Mouse (Mus musculus) kidney, embryonic 14.5 days (tissue): ENCODE measurements around the gene Ndrg2. TPM values are rescaled to one million over a fixed set of nuclear protein-coding genes. Genes with fewer than 3 reads are reported as not detected.
"Not testable (repeated sequence)": the region's sequence is repeated elsewhere in the genome, so short reads cannot be mapped to it uniquely, and the experiment has no call there.

Source experiments
- ATAC-seq: fragments of 200-750 bp; cut with Nextera tagmentation; 2 replicates; pipeline ENCODE4 v1.8.0; 2017; ENCODE audit warnings: moderate number of reproducible peaks, mild to moderate bottlenecking, moderate TSS enrichment, moderate library complexity; ENCODE audit not compliant: low FRiP score, low TSS enrichment
- H3K27ac ChIP-seq: fragments of 300-500 bp; sonication (generic); 2 replicates; pipeline ENCODE4 v1.5.1; 2014; ENCODE audit warnings: low read depth, mild to moderate bottlenecking, low read length, moderate library complexity, mixed read lengths
- H3K27me3 ChIP-seq: fragments of 300-500 bp; sonication (generic); 2 replicates; pipeline ENCODE4 v1.6.1; 2014; ENCODE audit warnings: mild to moderate bottlenecking, low read length; ENCODE audit not compliant: control insufficient read depth, insufficient read depth
- H3K36me3 ChIP-seq: fragments of 300-500 bp; sonication (generic); 2 replicates; pipeline ENCODE4 v1.6.1; 2014; ENCODE audit warnings: low read length, mixed read lengths; ENCODE audit not compliant: control insufficient read depth, insufficient read depth
- H3K4me1 ChIP-seq: fragments of 300-500 bp; sonication (generic); 2 replicates; pipeline ENCODE4 v1.6.1; 2014; ENCODE audit warnings: low read length, mixed read lengths; ENCODE audit not compliant: control insufficient read depth, insufficient read depth
- H3K4me2 ChIP-seq: fragments of 300-500 bp; sonication (generic); replicated peaks from 2 replicates; pipeline ENCODE4 v1.6.1; 2014; ENCODE audit warnings: low read depth, mild to moderate bottlenecking, low read length
- H3K4me3 ChIP-seq: fragments of 300-500 bp; sonication (generic); 2 replicates; pipeline ENCODE4 v1.5.1; 2014; ENCODE audit warnings: mild to moderate bottlenecking, low read length
- H3K9ac ChIP-seq: fragments of 300-500 bp; sonication (generic); 2 replicates; pipeline ENCODE4 v1.6.1; 2014; ENCODE audit warnings: low read depth, mild to moderate bottlenecking, low read length, moderate library complexity
- H3K9me3 ChIP-seq: fragments of 300-500 bp; sonication (generic); 2 replicates; pipeline ENCODE4 v1.6.1; 2016; ENCODE audit warnings: low read length; ENCODE audit not compliant: control insufficient read depth
- WGBS: fragments of 180-500 bp; shearing (Covaris S2); extraction: QIAGEN DNeasy Blood & Tissue Kit; methylation state at CpG from one replicate; pipeline ENCODE4 v1.1.7; 2014; 5-methylcytosine and 5-hydroxymethylcytosine counted together
- polyA plus RNA-seq: library from polyadenylated mRNA; unstranded; fragments of >200 nt; fragmentation: Nextera tagmentation; extraction: Ambion mirVana; gene quantifications from 2 replicates; pipeline ENCODE4 v1.2.1, GENCODE M21; 2014

Gene Ndrg2
- polyA plus RNA-seq, 1 experiment from 2014 or later: 13.7 TPM

- H3K9me3 ChIP-seq, H3K4me3 ChIP-seq, H3K36me3 ChIP-seq, H3K27me3 ChIP-seq, H3K4me1 ChIP-seq, H3K4me2 ChIP-seq, H3K9ac ChIP-seq, ATAC-seq, H3K27ac ChIP-seq: not testable (repeated sequence)
- 77% methylated on average over 7 of the region's 7 CpGs for WGBS
Observed at GRCm38 (mm10) chr14:51855280-51855679, 58.7 kb downstream of the Ndrg2 start.

Other genes starting within 250 kb of the Ndrg2 start
- gene Gm17079, start 218.7 kb downstream of the Ndrg2 start, polyA plus RNA-seq: not detected in 2 replicates
- not detected in 2 replicates for gene Gm5800, start 197.0 kb downstream of the Ndrg2 start, polyA plus RNA-seq
- not detected in 2 replicates for gene Ang4, start 140.6 kb downstream of the Ndrg2 start, polyA plus RNA-seq
- not detected in 2 replicates for gene AY358078, start 114.1 kb downstream of the Ndrg2 start, polyA plus RNA-seq
- not detected in 2 replicates for gene Ear6, start 60.5 kb downstream of the Ndrg2 start, polyA plus RNA-seq
- gene Mettl17, start 29.3 kb downstream of the Ndrg2 start, polyA plus RNA-seq: 42.3 and 56.6 TPM in 2 replicates
- gene Slc39a2, start 21.3 kb downstream of the Ndrg2 start, polyA plus RNA-seq: 0.18 and 0.33 TPM in 2 replicates
- gene Tppp2, start 4.3 kb upstream of the Ndrg2 start, polyA plus RNA-seq: not detected in 2 replicates
- gene Rnase13, start 8.6 kb upstream of the Ndrg2 start, polyA plus RNA-seq: not detected in 2 replicates
- 72.4 and 74.9 TPM in 2 replicates for gene Arhgef40, start 70.6 kb upstream of the Ndrg2 start, polyA plus RNA-seq
- gene Tmem253, start 101.5 kb upstream of the Ndrg2 start, polyA plus RNA-seq: 0.57 and 1.1 TPM in 2 replicates
- 44.5 and 45.5 TPM in 2 replicates for gene Zfp219, start 106.6 kb upstream of the Ndrg2 start, polyA plus RNA-seq
- not detected in 2 replicates for gene Olfr221, start 128.3 kb upstream of the Ndrg2 start, polyA plus RNA-seq
- gene Hnrnpc, start 189.9 kb upstream of the Ndrg2 start, polyA plus RNA-seq: 718 and 725 TPM in 2 replicates
- 76.5 and 134 TPM in 2 replicates for gene Rpgrip1, start 196.5 kb upstream of the Ndrg2 start, polyA plus RNA-seq